Comparison of ENCODE assay signal across 8 mouse cellular contexts in genomic region chr4:8938948-8939411, GRCm38 (mm10).
DNase-seq lines count a peak whose midpoint lies in the region; ATAC-seq lines count a peak whose summit lies in the region.

No protein-coding gene starts in this region.

- peaks cover 10% of the 10 kb centered on the region; the same call in 1 of the 2 replicates for H3K4me1 ChIP-seq in hindbrain, embryonic 16.5 days (ENCODE audit: control insufficient read depth, insufficient read depth, low read depth, low read length)
- H3K4me1 ChIP-seq in forebrain, embryonic 15.5 days = peaks cover 7% of the 10 kb centered on the region

- H3K27ac ChIP-seq in hindbrain, embryonic 16.5 days (ENCODE audit: low read depth, low read length) = no peak overlapping the region
- no peak overlapping the region for H3K27ac ChIP-seq in forebrain, embryonic 15.5 days (replicated peaks)

- no peaks in the 10 kb centered on the region for H3K27me3 ChIP-seq in hindbrain, embryonic 16.5 days (replicated peaks; ENCODE audit: control insufficient read depth, insufficient read depth, low read length)
- no peaks in the 10 kb centered on the region for H3K27me3 ChIP-seq in forebrain, embryonic 15.5 days

- peak; percentile 88 for DNase-seq in gastrocnemius, adult 18-20 months (ENCODE audit: low spot score)
- no peak for DNase-seq in gastrocnemius, postnatal 4 days (ENCODE audit: low spot score in 2 of 2)
- DNase-seq in lung, postnatal 10 days = peak; percentile 27
- DNase-seq in frontal cortex, postnatal 36 days (ENCODE audit: low spot score in 2 of 2) = no peak
- DNase-seq in natural killer cell, adult 2 months (ENCODE audit: low spot score in 2 of 2) = no peak

- no peaks in the 10 kb centered on the region for H3K9me3 ChIP-seq in hindbrain, embryonic 16.5 days (ENCODE audit: control insufficient read depth, low read length)
- H3K9me3 ChIP-seq in forebrain, embryonic 15.5 days = no peaks in the 10 kb centered on the region

- no peak overlapping the region for H3K4me3 ChIP-seq in hindbrain, embryonic 16.5 days (ENCODE audit: low read length)
- H3K4me3 ChIP-seq in forebrain, embryonic 15.5 days = no peak overlapping the region

- ATAC-seq in common myeloid progenitor, adult 5-6 weeks (replicated peaks; ENCODE audit: low read depth, poor library complexity, severe bottlenecking) = peak; percentile 39; the same call in 1 of the 2 replicates
- peak; percentile 77 for ATAC-seq in hindbrain, embryonic 16.5 days
- no peak for ATAC-seq in forebrain, embryonic 15.5 days (replicated peaks)

- WGBS in hindbrain, embryonic 16.5 days = 54% methylated on average over 6 of the region's 6 CpGs
- WGBS in forebrain, embryonic 15.5 days = 61% methylated on average over 6 of the region's 6 CpGs

- H3K36me3 ChIP-seq in hindbrain, embryonic 16.5 days (ENCODE audit: control insufficient read depth, insufficient read depth, low read length) = no peaks in the 10 kb centered on the region
- no peaks in the 10 kb centered on the region for H3K36me3 ChIP-seq in forebrain, embryonic 15.5 days

- no peak overlapping the region for H3K4me2 ChIP-seq in hindbrain, embryonic 16.5 days (ENCODE audit: low read length)
- H3K4me2 ChIP-seq in forebrain, embryonic 15.5 days (replicated peaks) = no peak overlapping the region

- H3K9ac ChIP-seq in hindbrain, embryonic 16.5 days (ENCODE audit: low read depth, low read length) = no peak overlapping the region; the same call in 1 of the 2 replicates
- H3K9ac ChIP-seq in forebrain, embryonic 15.5 days (replicated peaks) = no peak overlapping the region

Comparison
In these comparisons a context has a peak if more than half of its experiments do, and no peak if none do; other contexts are left out.
1. DNase-seq: peak in gastrocnemius, adult 18-20 months (single experiment) and lung, postnatal 10 days (single experiment); none in gastrocnemius, postnatal 4 days (0 of 2), frontal cortex, postnatal 36 days (0 of 2) and natural killer cell, adult 2 months (0 of 2).